Mouse (Mus musculus): ENCODE measurements around the gene Cnksr3.

DNA sequence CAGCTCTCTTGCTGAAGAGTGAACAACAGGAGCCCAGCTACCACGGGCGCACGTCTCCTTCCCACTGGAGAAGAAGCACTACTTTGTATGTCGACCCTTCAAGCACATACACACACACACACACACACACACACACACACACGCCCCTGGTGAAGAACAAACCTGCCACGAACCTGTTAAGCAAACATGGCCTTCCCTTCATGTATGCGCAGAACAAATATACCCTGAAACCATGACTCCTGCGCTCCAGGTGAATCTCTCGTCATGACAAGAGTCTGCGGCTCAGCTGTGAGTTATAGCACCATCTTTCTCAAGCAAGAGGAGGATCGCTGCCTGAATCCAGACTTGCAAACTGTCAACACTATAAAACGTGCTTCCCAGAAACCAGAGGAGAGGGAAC is 85.2 kb downstream of the Cnksr3 start:
- TF ChIP-seq POLR2A (IDR thresholded peaks at IDR 0.05; ENCODE audit: control insufficient read depth, low read depth, low read length) (no peak), CTCF (IDR thresholded peaks at IDR 0.05; ENCODE audit: control insufficient read depth, insufficient read depth, insufficient replicate concordance, low read depth, low read length) (no peak)
